Mouse (Mus musculus): ENCODE measurements around the gene Ssbp3. TPM values are rescaled to one million over a fixed set of nuclear protein-coding genes. Genes with fewer than 3 reads are reported as not detected.

Ssbp3 gene
- total and polyA plus RNA-seq, 3 experiments, result 30.5 to 242 (median 116) TPM

- TF ChIP-seq MYB (IDR thresholded peaks at IDR 0.05; ENCODE audit: low read depth, low read length), result peak; percentile 84
- TF ChIP-seq GATA1 (IDR thresholded peaks at IDR 0.05; ENCODE audit: low read depth, low read length), result peak; percentile 92
- 0 out of 2 replicates have a peak, but pooled peaks have one; percentile 14 for TF ChIP-seq ELF1 (IDR thresholded peaks at IDR 0.05; ENCODE audit: low read depth, low read length)
- TF ChIP-seq MYC (IDR thresholded peaks at IDR 0.05; ENCODE audit: low read depth, low read length), result peak; percentile 89
Measured at GRCm38 (mm10) chr4:106934931-106935582, 24.6 kb downstream of the Ssbp3 start (continued).

DNA sequence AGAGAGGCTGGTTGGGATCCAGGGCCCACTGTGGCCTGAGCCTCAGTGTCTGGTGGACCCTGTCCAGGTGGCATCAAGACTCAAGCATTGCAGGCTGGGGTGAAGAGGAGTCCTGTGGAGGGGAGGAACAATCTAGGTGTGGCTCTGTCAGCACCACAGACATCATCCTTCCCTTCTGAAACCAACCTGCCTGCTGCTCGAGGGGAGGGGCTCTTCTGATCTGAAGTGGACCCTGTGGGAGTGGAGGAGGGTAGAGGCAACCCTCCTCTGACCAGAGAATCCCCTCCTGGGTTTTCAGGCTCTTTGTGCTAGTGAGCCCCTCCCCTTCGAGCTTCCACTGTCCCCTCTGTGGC is 25.1 kb downstream of the Ssbp3 start:
- Histone ChIP-seq H3K9me3 (replicated peaks; ENCODE audit: insufficient read depth, low read length) (no peaks in the 10 kb centered on the region), H3K4me3 (ENCODE audit: control insufficient read depth in 1 of 2, insufficient read depth in 1 of 2, low read depth in 2 of 2, low read length in 2 of 2) (no peak overlapping the region), H3K9ac (ENCODE audit: control insufficient read depth, low read depth, low read length, poor library complexity, severe bottlenecking) (peak overlapping the region; percentile 50), H3K27me3 (ENCODE audit: control insufficient read depth in 1 of 2, insufficient read depth in 2 of 2, low read length in 2 of 2) (no peaks in the 10 kb centered on the region), H3K36me3 (ENCODE audit: control insufficient read depth in 1 of 2, insufficient read depth in 2 of 2, low read length in 2 of 2) (peaks cover 7 to 58% of the 10 kb centered on the region in 2 experiments), H3K79me2 (ENCODE audit: control insufficient read depth, insufficient read depth, low read length, poor library complexity) (peaks cover 19% of the 10 kb centered on the region), H3K27ac (ENCODE audit: control insufficient read depth, low read depth, low read length) (peak overlapping the region; percentile 100), H3K4me1 (ENCODE audit: control insufficient read depth in 1 of 2, insufficient read depth in 2 of 2, low read length in 2 of 2) (peaks cover 36 to 63% of the 10 kb centered on the region in 2 experiments)
- TF ChIP-seq MAZ (IDR thresholded peaks at IDR 0.05; ENCODE audit: low read depth, low read length) (no peak), SIN3A (IDR thresholded peaks at IDR 0.05; ENCODE audit: low read length) (no peak), CHD1 (IDR thresholded peaks at IDR 0.05; ENCODE audit: low read depth, low read length) (no peak), BHLHE40 (IDR thresholded peaks at IDR 0.05; ENCODE audit: borderline replicate concordance, low read depth, low read length) (no peak), MXI1 (IDR thresholded peaks at IDR 0.05; ENCODE audit: low read depth, low read length) (no peak), ETS1 (IDR thresholded peaks at IDR 0.05; ENCODE audit: low read depth, low read length) (no peak), TAL1 (IDR thresholded peaks at IDR 0.05; ENCODE audit: low read length) (no peak), RAD21 (IDR thresholded peaks at IDR 0.05; ENCODE audit: low read depth, low read length) (no peak), JUND (IDR thresholded peaks at IDR 0.05; ENCODE audit: low read depth, low read length) (no peak), NRF1 (IDR thresholded peaks at IDR 0.05; ENCODE audit: insufficient read depth, low read depth, low read length, poor library complexity, severe bottlenecking) (no peak), POLR2AphosphoS2 (IDR thresholded peaks at IDR 0.05; ENCODE audit: low read length) (no peak), SMC3 (IDR thresholded peaks at IDR 0.05; ENCODE audit: low read depth, low read length) (no peak)
- no peak for DNase-seq (ENCODE audit: low read depth, low spot score)

DNA sequence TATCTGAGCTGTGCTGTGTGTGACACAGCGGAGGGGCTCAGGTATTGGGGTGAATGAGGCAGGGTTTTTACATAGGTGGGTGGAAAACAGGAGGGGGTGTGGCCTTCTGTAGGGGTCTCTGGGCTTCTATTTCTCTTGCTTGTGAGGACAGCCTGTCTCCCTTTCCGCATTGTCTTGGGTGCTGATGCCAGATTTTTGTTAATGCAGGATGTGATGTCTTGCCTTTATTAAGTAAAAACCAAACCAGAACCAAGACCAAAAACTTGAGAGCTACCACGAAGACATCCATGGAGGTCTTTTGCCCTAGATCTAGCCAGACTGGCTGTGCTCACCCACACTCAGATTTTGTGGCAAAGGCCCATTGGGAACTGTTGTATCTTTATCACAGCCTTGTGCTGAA is 25.5 kb downstream of the Ssbp3 start:
- H3K36me3 ChIP-seq (ENCODE audit: control insufficient read depth in 1 of 2, insufficient read depth in 2 of 2, low read length in 2 of 2), result peaks cover 7 to 63% of the 10 kb centered on the region in 2 experiments
- TF ChIP-seq MYC (IDR thresholded peaks at IDR 0.05; ENCODE audit: low read depth, low read length), result no peak
- TF ChIP-seq RCOR1 (IDR thresholded peaks at IDR 0.05; ENCODE audit: low read depth, low read length), result no peak
- no peak for TF ChIP-seq MAFK (IDR thresholded peaks at IDR 0.05; ENCODE audit: borderline replicate concordance, low read depth, low read length)
- no peak for TF ChIP-seq SMC3 (IDR thresholded peaks at IDR 0.05; ENCODE audit: low read depth, low read length)
- no peak for TF ChIP-seq GABPA (IDR thresholded peaks at IDR 0.05; ENCODE audit: low read depth, low read length)
- no peak for TF ChIP-seq GATA1 (IDR thresholded peaks at IDR 0.05; ENCODE audit: low read depth, low read length)
- no peak for TF ChIP-seq ETS1 (IDR thresholded peaks at IDR 0.05; ENCODE audit: low read depth, low read length)
- TF ChIP-seq ZMIZ1 (IDR thresholded peaks at IDR 0.05; ENCODE audit: low read depth, low read length), result no peak
- no peak for TF ChIP-seq MYB (IDR thresholded peaks at IDR 0.05; ENCODE audit: low read depth, low read length)
- TF ChIP-seq CTCF (IDR thresholded peaks at IDR 0.05 in 2 of 3, conservative IDR thresholded peaks at IDR 0.05 in 1 of 3; ENCODE audit: control insufficient read depth in 1 of 3, insufficient read depth in 1 of 3, low read depth in 2 of 3, low read length in 3 of 3, poor library complexity in 1 of 3, severe bottlenecking in 1 of 3), result no peak
- no peak for TF ChIP-seq BHLHE40 (IDR thresholded peaks at IDR 0.05; ENCODE audit: borderline replicate concordance, low read depth, low read length)
- no peak for TF ChIP-seq EP300 (IDR thresholded peaks at IDR 0.05; ENCODE audit: low read depth in 1 of 2, low read length in 2 of 2)
- no peak for TF ChIP-seq USF2 (IDR thresholded peaks at IDR 0.05; ENCODE audit: borderline replicate concordance in 1 of 2, insufficient read depth in 1 of 2, low read depth in 1 of 2, low read length in 2 of 2)
- TF ChIP-seq ZC3H11A (IDR thresholded peaks at IDR 0.05; ENCODE audit: low read depth, low read length), result no peak
- no peaks in the 10 kb centered on the region for H3K27me3 ChIP-seq (ENCODE audit: control insufficient read depth in 1 of 2, insufficient read depth in 2 of 2, low read length in 2 of 2)
- H3K79me2 ChIP-seq (ENCODE audit: control insufficient read depth, insufficient read depth, low read length, poor library complexity), result peaks cover 20% of the 10 kb centered on the region
- no peaks in the 10 kb centered on the region for H3K9me3 ChIP-seq (replicated peaks; ENCODE audit: insufficient read depth, low read length)
- H3K4me3 ChIP-seq (ENCODE audit: control insufficient read depth in 1 of 2, insufficient read depth in 1 of 2, low read depth in 2 of 2, low read length in 2 of 2), result no peak overlapping the region
- H3K4me1 ChIP-seq (ENCODE audit: control insufficient read depth in 1 of 2, insufficient read depth in 2 of 2, low read length in 2 of 2), result peaks cover 36 to 67% of the 10 kb centered on the region in 2 experiments
- no peak overlapping the region; the same call in 1 of the 2 replicates for H3K9ac ChIP-seq (ENCODE audit: control insufficient read depth, low read depth, low read length, poor library complexity, severe bottlenecking)
- DNase-seq (ENCODE audit: low read depth, low spot score), result no peak
- H3K27ac ChIP-seq (ENCODE audit: control insufficient read depth, low read depth, low read length), result peak overlapping the region; percentile 100

All from MEL (cell line).